Mouse (Mus musculus): ENCODE measurements around the gene Evx1.

The Evx1 gene

DNA sequence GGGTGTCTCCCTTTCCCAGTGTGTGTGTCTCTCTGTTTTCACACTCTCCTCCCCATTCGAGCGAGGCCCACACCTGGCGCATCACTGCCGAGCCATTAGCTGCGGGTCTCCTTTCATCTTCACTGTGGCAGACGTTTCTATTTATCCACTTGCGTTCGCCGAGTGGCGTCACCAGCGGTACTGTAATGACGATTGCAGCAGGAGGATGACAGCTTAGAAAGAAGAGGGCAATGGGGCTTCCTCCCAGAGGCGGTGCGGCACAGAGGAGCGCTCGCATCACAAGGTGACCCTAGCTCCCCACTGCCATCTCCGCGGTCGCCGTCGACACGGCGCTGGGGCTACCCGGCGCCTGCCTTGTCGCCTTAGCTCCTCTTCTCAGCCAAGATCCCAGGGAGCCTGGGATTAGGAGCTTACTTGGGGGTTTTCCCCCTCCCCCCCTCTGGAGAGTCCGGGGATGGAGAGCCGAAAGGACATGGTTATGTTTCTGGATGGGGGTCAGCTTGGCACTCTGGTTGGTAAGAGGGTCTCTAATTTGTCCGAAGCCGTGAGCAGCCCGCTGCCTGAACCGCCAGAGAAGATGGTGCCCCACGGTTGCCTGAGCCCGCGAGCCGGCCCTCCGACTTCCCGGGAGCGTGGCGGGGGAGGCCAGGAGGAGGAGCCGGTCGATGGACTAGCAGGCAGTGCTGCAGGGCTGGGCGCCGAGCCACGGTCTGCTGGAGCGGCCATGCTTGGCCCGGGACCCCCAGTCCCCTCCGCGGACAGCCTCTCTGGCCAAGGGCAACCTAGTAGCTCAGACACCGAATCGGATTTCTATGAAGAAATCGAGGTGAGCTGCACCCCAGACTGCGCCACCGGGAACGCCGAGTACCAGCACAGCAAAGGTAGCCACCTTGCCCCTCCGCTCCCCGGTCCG is at the start of gene Evx1:
TSS of gene Evx1 (plus strand) at position 108 of the 913 bp plus-strand sequence.
- no peak for DNase-seq

GRCm38 (mm10) chr6:52264106-52264790 is 49.0 kb upstream of the Evx1 start:
- no peak for DNase-seq

DNA sequence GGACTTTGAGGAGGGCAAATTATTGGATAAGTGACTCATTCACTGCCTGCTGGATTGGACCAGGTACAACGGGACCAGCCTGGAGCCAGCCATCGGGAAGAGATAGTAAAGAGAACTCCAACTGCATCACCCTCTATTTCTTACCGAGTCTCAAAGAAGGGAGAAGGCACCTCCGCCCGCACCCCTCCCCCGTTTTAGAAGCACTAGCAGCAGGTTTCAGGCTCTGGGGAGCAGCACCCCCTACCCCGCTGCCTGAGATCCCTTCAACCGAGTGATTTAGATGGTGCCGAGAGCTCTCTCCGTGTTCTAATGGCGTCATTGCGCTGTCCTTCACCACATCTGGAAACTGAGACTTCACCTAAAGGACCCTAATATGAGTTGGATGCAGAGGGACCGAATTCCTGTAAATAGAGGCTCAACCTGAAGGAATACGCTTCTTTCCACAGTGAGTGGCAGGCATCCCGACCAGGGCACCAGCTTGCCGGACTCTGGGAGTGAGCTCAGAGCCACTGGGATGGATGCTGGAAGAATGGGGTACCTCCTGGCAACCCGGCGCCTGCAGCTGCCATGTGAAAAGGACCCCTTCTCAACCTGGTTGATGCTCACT is 47.9 kb upstream of the Evx1 start:
- DNase-seq: no peak

DNA sequence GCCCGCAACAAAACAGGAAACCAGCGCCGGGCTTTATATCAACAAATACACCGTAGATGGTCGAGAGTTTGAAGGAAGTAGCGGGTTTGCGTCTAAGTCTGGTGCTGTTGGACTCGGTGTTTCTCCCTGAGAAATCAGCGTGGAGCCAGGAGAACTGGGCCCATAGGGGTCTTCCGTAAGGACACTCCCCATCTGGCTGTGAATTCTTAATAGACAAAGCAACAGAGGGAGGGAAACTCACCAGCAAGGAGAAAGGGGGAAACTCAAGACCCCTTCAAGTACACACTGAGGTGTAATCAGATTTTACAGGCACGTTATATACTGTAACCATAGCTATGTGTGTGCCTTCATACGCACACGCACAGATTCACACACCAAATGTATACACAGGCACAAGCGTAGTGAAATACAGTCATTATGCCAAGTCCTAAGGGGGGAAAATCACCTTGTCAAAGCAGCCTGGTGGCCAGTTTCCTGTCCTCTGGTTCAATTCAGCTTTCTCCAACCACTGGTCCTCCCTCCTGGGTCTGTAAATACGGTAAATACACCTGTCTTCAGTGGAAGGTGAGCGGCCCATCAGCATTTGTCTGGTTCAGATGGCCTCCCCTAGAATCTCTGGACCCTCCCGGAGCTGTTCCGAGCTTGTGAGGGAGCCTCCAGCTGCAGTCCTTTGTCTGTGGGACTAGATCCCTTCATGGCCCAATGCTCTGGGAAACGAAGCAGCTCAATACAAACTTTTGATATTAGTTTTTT is 47.2 kb upstream of the Evx1 start:
- DNase-seq: no peak

DNA sequence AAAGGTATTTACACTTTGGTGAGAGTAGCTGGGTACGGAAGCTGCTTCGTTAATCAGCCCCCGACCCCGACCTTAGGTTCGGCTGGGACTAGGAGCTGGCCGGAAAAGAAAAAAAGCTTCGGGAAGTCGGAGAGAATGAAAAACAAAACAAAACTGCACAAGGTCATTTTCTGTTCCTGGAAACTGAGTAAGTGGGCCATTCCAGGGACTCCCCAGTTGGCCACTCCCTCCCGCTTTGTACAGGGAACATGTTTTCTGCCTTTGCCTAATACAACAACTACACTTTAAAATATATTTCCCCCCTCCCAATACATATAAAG is 46.7 kb upstream of the Evx1 start:
- no peak for DNase-seq

DNA sequence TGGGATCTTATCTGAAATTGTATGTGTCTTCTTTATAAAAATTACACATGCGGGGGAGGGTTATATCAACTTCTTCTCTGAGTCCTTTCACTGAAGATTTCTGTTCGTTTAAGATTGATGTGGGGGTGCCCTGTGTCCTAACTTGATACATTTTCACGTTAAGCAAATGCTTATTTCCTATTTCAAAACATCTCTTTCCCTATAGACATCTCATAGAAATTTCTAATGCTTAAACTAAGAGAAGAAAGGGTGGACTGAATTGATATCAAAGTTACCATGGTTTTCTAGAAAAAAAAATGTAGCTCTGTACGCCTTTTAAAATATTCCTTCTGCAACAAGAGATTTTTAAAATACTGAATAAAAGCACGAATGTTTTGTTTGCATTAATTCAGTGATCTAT is 46.1 kb upstream of the Evx1 start:
- no peak for DNase-seq

DNA sequence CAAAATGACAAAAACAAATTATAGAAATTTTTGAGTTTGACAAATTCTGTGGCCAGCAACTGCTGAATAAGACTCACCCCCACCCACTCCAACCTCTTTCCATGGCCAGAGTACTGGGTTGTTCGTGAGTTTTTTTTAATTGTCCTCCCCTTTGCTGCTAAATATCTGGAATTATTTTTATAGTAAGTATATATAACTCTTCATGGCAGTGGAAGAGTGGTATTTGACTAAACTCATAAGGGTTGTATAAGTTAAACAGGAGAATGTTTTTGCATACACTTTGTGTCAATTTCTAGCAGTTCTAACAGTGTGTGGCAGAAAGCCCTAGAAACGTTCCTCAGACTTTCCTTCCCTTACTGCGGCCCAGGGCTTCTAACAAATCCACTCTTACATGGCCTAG is 45.6 kb upstream of the Evx1 start:
- DNase-seq: no peak

GRCm38 (mm10) chr6:52268341-52268740 is 45.0 kb upstream of the Evx1 start:
- no peak for DNase-seq

GRCm38 (mm10) chr6:52268756-52269155 is 44.5 kb upstream of the Evx1 start:
- DNase-seq: no peak

DNA sequence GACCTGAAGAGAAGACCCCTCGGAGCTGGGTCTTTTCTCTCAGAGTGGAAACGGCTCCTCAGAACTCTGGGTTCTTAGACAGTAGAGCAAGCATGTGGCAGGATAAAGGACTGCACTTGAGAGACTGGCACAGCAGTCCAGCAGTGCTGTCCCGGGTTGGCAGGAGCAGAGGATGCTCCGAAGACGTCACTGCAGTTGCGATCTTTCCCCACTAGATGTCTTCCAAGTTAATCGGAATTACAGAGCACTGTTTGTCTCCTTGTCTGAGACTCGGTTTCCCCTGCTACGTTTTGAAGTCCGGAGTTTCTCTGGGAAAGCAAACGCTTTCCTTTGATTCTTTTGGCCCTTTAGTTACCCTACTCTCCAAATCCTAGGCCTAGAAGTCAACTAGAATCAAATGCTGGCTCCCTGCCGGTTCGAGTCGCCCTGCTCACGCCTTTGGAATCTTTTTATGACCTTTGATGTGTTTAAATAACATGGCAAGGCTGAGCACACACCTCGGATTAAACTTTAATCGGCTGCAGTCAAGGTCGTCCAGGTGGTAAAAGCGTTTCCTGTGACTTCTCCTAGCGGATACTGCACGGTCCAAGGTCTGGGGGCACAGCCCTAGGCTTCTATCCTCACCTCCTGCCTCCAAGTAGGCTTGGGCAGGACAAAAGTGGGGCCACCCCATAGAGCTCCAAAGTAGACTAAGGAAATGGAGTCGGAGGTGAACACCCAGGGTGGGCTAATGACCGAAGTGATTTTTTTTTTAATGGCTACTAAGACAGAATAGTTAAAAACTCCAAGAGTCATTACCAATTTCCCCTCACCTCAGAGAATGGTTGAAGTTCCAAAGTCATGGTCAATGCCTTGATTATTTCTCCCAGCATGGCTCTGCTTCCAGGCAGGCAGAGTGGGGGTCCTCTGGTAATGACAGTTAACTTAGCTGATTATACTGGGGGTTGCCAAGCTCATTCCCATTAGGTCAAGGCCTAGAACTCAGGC is 42.5 kb upstream of the Evx1 start:
- peak; percentile 67 for DNase-seq

DNA sequence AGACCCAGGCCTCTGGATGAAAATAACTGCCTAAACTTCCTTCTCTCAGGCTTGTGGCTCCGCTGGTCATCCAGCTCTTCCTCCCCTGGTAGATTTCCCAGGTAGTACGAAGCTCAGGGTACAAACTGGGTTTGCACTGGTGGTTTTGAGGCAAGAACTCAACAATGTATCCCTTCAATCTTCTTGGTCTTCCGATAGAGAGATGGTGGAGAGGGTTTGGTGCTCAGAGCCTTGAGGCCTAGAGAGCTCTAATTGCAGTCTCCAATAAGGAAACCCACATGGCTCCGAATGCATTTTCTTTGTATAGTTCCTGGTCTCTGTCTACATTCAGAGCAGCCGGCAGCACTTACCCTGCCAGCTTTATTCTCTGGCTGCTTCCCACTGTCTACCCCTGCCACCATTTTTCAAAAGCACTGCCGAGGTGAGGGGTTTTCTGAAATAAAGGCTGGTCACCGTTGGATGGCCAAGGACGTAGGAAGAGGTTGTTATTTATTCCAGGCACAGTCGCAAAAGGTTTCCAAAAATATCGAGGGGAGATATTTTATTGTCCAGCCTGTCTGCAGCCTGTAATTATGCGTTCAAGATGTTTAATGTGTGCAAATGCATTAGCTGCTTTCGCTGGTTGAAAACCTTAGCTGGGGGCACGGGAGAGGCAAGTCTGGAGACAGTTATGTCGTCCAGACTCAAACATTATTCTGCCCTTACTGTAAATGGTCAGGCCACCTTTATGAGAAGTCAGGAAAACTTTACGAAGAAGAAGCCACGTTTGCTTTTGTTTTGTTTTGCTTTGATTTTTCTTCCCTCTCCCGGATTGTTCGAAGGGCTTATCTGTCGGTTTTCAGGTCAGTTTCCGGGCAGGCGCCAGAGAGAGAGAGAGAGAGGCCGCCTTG is 40.3 kb upstream of the Evx1 start:
- DNase-seq: no peak

DNA sequence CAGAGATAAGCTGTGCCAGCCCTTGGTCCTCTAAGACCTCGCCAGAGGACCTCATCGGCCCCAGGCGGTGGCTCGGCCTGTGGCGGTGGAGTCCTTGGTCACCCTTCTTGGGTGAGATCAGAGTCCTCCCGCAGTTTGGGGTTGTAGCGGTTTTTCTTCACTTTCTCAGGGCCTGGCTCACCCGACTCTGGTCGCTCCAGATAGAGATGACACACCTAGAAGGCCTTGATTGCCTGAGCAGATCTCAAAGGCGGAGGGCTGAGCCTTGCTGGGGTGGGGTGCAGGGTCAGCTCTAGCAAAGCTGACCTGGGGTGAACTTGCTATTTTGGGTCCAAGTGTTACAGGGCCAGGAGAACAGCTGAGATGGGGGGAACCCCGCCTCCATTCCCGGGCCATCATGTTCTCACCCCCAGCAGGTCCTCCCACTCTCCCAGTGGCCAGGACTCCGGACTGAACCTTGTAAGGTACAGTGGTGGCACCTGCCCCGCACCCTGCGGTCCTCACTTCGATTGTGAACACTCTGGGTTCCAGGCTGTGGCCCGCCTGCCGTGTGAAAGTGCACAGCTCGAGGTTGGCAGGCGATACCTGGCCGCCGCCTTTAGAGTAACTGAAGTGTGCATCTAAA is 39.5 kb upstream of the Evx1 start:
- DNase-seq: no peak

DNA sequence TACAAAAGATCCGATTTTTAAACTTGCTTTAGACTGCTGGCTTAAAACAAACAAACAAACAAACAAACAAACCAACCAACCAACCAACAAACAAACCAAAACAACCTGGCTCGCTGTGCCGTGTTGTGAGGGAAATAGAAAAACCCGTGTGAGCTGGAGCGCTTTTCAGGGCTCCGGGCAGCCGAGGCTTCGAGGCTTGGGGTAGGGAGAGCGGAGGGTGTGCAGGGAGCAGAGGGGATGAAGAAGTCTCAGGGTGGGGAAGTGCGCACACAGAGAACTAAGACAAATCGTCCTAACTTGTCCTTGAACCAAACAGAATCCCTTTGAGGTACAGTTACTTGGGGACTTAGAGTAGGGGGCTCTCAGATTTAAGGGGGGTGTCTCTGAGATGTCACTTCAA is 38.7 kb upstream of the Evx1 start:
- no peak for DNase-seq

- no peak for DNase-seq
Measured at GRCm38 (mm10) chr6:52275563-52276280, 37.6 kb upstream of the Evx1 start.

GRCm38 (mm10) chr6:52276382-52276781 is 36.9 kb upstream of the Evx1 start:
- DNase-seq: no peak

GRCm38 (mm10) chr6:52276920-52277319 is 36.4 kb upstream of the Evx1 start:
- DNase-seq: no peak

DNA sequence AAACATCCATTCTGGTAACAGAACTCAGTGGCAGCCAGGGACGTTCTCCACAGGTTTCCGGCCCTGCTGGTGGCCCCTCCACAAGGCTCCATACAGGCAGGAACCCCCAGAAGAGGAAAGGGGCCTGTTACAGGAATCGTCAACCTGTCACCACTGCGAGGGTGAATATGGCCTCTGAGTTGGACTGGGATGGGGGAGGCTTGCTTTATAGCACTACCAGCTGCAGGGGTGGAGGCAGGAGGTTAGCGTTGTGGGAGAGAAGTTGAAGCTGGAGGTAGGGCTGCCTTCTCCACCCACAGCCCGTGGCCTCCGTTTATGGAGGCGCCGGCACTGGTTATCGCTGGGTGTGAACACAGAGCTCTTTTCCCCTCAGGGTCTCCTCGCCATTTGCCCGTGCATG is 32.2 kb upstream of the Evx1 start:
- no peak for DNase-seq

- no peak for DNase-seq
Measured at GRCm38 (mm10) chr6:52283896-52284295, 29.4 kb upstream of the Evx1 start.

GRCm38 (mm10) chr6:52290186-52290585 is 23.1 kb upstream of the Evx1 start:
- DNase-seq: no peak
